16 mouse cellular contexts compared by ENCODE assay signal in the genomic region with DNA sequence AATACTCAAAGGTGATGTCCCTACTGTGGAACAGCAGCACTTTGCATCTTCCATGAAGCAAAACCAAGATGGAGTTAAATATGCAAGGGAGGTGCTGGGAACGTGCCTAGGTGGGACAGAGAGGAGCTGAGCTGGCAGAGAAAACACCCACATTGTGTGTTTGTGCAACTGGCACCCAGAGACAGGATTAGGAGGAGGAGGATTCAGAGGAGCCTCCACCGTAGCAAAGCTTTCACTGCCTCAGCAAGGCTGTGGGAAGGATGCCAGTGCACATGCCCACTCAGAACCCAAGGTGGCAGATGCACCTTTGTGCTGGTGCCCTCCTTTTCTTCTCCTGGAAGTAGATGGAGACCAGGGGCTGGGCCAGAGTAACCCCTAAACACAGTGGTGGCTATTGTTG. TPM values are rescaled to one million over a fixed set of nuclear protein-coding genes. Genes with fewer than 3 reads are reported as not detected.
DNase-seq lines count a peak whose midpoint lies in the region.
"Had no signal": no experiment of that assay in that cellular context is flagged by ENCODE, and none has a peak within 500 bp of the region (broad histone marks: within the 10 kb centered on the region; RNA-seq: fewer than 3 reads in every experiment).

No protein-coding gene starts in this region.

- intact Hi-C loops in left cerebral cortex, postnatal 25 days (cut with DNase I), result loop anchor here (2.0 kb wide), 1 partner anchor 179 kb away; no protein-coding TSS in a partner anchor

- peak; percentile 28 for DNase-seq in layer of hippocampus, adult 11-12 months (ENCODE audit: low spot score)
- DNase-seq in layer of hippocampus, postnatal 25 days (ENCODE audit: extremely low spot score in 1 of 2, low spot score in 1 of 2), result no peak
- DNase-seq in left cerebral cortex, adult 18-20 months (ENCODE audit: low spot score in 2 of 2), result peak; percentile 60 to 73
- DNase-seq in left cerebral cortex, postnatal 25 days (ENCODE audit: low spot score in 2 of 2), result peak; percentile 46 to 83
- DNase-seq in right cerebral cortex, postnatal 36 days (ENCODE audit: low spot score in 2 of 2), result peak; percentile 55 to 64
- no peak for DNase-seq in kidney, adult 11 months
- no peak for DNase-seq in thymus, postnatal 14 days
- DNase-seq: adrenal gland, adult 8-10 months; gastrocnemius, postnatal 14 days; heart, adult 2 months; heart, postnatal 4 days; liver, embryonic 13.5 days; lung, embryonic 14.5 days; lung, postnatal 36 days; spleen, adult 18-20 months; thymus, adult 18-20 months had no signal

RNA-seq across cellular contexts. Expression of gene Limd1, which starts 40.3 kb away (rescaled TPM):
- total RNA-seq in layer of hippocampus, postnatal 25 days (2021), result 1 to 10 TPM; 6.4 to 6.5 TPM
- 1 to 10 TPM; 5.9 to 6.4 TPM for total RNA-seq in left cerebral cortex, adult 18-20 months (2021)
- total RNA-seq in left cerebral cortex, postnatal 25 days (2021), result 1 to 10 TPM; 6.1 to 7.2 TPM

Comparison
In these comparisons a context has a peak if more than half of its experiments do, and no peak if none do; other contexts are left out.
1. DNase-seq: peak in layer of hippocampus, adult 11-12 months (single experiment), left cerebral cortex, adult 18-20 months (2 of 2), left cerebral cortex, postnatal 25 days (2 of 2) and right cerebral cortex, postnatal 36 days (2 of 2); none in layer of hippocampus, postnatal 25 days (0 of 2), kidney, adult 11 months (single experiment) and thymus, postnatal 14 days (single experiment).